Mouse (Mus musculus) ES-CJ7 (cell line): ENCODE measurements at regions not wholly inside any gene's neighbourhood (a gene's known extent, or its start where the extent isn't known, plus 50 kb on each side); places are given as distances from the start of the nearest gene placed in this dataset.

Source experiments
- DNase-seq: peaks from one replicate; pipeline ENCODE4 v3.0.0; 2011; ENCODE audit warnings: low read depth, low spot score

GRCm38 (mm10) chr1:14688041-14688440, 1405.1 kb downstream of the 4930444P10Rik start:
- peak; percentile 87 for DNase-seq

GRCm38 (mm10) chr1:14686172-14686571, 1407.0 kb downstream of the 4930444P10Rik start:
- peak; percentile 65 for DNase-seq

- no peak for DNase-seq
These were observed 1412.7 kb downstream of the 4930444P10Rik start for GRCm38 (mm10) chr1:14680443-14680842.

DNA sequence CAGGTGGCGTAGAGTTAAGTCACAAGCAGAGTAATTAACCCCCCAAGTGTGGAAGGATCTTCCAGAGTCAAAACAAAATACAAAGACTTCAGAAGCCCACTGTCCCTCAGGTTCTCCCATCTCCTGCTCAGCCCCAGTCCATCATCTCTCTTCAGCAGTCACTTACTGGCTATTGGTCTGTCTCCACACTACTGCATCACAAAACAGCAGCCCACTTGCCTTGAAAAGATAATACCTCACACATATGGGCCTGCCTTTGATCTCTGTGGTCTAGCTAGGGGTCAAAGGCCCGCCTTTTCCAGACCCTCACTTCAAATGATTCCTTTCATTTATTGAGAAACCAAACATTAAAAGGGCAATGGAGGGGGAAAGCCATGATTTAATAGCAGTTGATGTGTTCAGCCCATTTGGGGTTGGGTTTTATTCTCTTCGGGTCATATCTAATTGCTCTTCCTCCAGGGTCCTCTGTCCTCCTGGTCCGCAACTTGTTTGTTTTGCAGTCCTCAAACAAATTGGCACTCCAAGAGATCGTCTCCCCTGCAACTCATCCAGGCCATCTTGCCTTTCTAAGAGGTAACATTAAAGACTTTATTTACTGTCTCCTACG, 1420.6 kb downstream of the 4930444P10Rik start:
- no peak for DNase-seq

DNA sequence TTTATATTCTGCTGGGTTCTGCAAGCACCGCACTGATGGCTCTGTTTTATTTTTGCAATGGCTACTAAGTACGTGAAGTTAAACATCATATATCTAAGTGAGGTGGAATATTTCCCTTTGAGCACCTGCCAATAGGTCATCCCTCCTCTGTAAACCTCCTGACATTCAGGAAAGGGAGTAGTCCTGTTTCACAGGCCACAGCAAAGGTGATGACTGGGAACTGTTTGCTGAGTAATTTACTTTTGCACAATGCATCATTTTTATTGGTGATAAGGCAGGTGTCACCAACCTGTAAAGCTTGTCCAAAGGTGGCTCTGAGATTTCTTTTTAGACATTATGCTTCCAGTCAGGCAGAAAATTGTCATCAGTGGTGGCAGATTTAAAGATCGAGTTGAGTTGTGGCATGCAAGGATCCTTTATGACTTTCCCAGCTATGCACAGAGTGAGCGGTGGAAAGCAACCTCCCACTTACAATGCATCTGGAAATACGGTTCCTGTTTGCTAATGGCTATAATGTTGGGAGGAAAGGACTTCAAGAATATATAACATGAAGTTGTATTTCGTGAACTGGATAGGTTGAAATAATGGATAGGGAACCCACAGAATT, 1430.3 kb downstream of the 4930444P10Rik start:
- no peak for DNase-seq

- no peak for DNase-seq
These were observed 1431.3 kb downstream of the 4930444P10Rik start for GRCm38 (mm10) chr1:14661854-14662253.

DNA sequence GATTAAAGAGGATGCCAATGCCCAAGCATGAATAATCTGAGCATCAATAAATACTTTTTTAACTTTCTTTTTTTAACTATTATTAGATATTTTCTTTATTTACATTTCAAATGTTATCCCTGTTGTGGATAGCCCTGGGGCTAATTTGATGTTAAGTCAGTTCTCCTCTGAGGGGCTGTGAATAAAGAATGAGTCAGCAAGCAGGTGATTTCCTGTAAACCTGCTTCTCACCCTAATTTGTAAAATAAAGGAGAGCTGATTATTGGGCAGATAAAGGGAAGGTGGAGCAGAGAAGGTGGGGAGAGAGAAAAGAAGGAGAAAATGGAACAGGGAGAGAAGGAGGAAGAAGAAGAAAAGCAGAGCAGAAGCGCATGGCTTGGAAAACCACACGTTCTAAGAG, 1442.8 kb downstream of the 4930444P10Rik start:
- DNase-seq: peak; percentile 73

DNA sequence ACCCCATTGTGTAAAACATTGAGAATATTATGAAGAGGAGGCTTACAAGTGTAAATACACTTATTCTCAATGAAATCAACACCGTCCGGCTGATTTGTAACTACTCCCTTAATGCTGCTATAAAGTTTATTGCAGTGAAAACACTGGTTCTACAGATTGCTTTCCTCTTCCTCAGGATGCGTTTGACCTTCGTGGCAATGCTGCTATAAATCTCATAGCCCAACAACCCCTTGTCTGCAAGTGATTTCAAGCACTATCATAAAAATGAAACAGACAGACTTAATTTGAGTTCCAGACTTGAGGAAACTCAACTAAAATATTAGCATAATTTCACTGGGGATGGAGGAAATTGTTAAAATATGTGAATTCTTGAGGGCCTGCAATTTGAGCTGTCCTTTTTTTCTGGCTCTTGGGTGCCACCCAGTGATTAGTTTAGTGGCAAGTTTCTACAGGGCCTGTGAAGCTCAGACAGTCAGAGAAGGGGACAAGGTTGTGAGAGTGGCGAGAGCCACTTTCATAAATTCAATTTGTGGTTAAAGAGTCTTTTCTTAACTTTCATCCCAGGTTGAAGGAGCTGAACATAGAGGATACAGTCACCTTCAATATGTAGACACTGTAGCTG, 1457.4 kb downstream of the 4930444P10Rik start:
- DNase-seq: no peak

GRCm38 (mm10) chr1:14631994-14632393, 1461.1 kb downstream of the 4930444P10Rik start:
- DNase-seq: no peak

DNA sequence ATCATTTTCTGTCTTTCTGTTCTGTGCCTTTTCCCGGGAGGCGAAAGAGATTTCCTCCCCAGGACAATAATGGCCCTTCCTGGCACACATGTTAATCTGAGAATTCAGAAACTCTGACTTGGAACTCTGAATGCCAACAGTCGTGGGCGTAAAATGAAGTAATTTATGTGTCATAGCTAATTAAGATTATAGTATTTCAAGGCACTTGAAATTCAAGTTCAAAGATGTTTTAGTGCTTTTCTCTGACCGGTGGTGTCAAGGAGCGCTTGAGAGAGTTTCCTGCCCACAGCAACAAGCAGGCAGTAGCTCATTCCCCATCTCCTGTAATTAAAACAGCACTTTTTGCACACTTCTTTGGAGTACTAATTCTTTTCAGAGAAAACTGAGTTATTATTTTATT, 1465.9 kb downstream of the 4930444P10Rik start:
- DNase-seq: no peak

DNA sequence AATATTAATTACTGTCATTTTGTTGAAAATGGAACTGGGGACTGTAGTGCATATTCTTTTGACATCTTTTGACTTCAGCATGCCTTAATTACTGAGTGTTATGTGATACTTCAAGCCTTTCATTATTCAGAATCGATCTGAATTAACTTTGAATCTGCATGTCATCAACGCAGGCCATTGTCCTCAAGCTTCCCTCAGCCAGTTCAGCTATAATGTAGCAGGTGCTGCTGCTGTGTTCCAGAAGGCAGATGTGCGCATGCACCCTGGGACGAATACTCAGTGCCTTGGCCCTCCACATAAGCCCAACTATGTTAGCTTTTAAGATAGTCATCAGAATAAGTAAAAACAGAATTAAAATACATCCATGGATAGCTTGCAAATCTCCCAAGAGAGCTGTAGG, 1466.4 kb downstream of the 4930444P10Rik start:
- no peak for DNase-seq

- no peak for DNase-seq
These were observed 1472.1 kb downstream of the 4930444P10Rik start for GRCm38 (mm10) chr1:14620922-14621430.

GRCm38 (mm10) chr1:14613232-14613894, 1479.8 kb downstream of the 4930444P10Rik start:
- peak; percentile 85 for DNase-seq

DNA sequence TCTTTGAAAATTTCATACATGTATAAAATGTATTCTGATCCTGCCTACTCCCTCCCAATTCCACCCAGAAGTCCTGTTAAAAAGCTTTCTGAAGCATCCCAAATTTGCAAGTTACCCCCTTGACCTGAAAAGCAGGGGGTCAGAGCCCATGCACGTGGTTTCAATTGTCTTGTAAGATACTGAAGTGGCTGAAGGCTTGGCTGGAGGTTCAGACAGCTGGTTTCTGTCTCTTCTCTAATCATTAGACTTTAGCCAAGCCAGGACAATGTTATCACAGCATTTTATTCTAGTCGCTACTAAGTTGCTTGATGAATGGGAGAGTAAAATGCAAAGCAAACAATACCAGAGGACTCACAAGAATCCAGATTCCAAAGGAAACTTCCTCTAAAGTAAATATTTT, 1484.1 kb downstream of the 4930444P10Rik start:
- DNase-seq: peak; percentile 14

- DNase-seq: no peak
These were observed 1497.2 kb downstream of the 4930444P10Rik start for GRCm38 (mm10) chr1:14595961-14596360.

GRCm38 (mm10) chr1:14589905-14590304, 1503.2 kb downstream of the 4930444P10Rik start:
- no peak for DNase-seq

DNA sequence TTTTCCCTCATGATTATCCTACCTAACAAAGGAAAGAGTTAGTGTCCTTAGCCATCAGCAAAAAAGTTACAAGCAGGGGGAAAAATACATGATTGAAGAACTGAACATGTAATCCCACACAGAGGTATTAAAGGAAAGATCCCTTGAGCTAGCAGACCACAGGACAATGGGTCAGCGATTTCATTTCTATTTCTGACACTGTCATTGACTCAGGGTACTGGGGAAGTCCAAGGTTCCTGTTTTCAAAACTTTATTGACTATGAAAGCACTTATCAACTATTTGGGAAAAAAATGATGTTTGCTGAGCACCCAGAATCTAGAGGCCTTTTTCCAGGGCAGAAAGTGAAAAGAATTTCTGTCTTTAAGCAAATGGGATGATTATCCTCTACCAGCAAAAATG, 1513.7 kb downstream of the 4930444P10Rik start:
- DNase-seq: no peak

DNA sequence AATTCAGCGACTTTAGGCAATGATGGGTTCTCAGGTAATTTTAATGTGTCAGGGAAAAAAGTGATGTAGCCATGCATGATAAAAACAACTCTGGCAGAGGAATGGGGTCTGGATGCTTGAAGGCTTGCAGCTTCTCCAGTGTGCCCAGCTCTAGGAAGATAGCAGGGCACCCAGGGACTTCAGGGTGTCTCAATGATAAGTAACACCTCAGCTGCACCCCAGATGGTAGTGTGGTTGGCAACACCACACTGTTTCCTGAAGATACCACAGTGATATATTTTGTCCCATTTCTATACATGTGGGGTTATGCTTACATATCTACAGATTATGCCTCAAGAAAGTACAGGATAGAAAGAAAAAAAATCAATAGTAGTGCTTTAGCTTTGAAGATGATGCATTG, 1516.9 kb downstream of the 4930444P10Rik start:
- no peak for DNase-seq

GRCm38 (mm10) chr1:14570562-14570981, 1522.6 kb downstream of the 4930444P10Rik start:
- peak; percentile 68 for DNase-seq

DNA sequence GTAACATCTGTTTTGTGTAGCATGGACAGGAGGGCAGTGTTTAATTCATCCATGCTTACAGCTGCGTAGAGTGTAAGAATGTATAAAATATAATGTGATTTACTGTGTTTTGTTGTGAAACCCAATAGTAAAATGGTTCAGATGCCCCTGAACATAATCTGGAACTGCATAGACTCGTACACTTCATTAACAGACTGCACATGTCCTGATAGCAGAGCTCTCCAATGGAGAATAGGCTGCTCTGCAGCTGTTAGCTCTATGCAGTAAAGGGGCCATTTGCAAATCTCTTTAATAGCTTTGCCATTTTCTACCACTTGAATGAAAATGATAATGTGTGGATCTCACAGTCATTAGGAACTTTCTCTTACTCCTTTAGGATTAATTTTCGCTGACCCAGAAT, 1523.0 kb downstream of the 4930444P10Rik start:
- no peak for DNase-seq

DNA sequence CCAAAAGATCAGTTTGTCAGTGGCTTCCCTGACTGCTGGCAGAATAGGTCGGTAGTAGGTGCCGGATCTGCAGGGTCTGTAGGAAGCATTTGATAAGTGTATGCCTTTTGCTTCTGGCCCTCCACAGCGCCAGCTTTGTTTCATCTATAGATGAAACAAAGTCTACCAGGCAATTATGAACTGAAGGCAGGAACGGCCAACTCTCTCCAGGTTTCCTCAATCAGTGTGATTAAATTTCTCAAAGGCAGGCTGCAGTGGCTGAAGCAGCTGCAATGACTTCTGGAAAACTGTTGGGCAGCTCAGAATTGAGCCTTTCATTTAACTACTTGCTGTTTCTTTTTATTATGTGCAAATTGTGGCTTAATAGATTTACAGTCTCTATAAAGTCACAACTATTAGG, 1526.1 kb downstream of the 4930444P10Rik start:
- no peak for DNase-seq

- DNase-seq: no peak
These were observed 1526.7 kb downstream of the 4930444P10Rik start for GRCm38 (mm10) chr1:14566386-14566785.
